Mouse (Mus musculus) cerebellum, adult 9-11 months (tissue): ENCODE results near the gene Tspan4.

ENCODE experiments used
- DNase-seq: peaks from one replicate; pipeline ENCODE4 v3.0.0; 2022

Gene Tspan4

GRCm38 (mm10) chr7:141461521-141462332, 13.3 kb upstream of the Tspan4 start:
- DNase-seq: peak; percentile 66

- DNase-seq: peak; percentile 71
Measured at GRCm38 (mm10) chr7:141462333-141462821, 12.7 kb upstream of the Tspan4 start.

- peak; percentile 52 for DNase-seq
Measured at GRCm38 (mm10) chr7:141463824-141464602, 11.0 kb upstream of the Tspan4 start.

- peak; percentile 57 for DNase-seq
Measured at GRCm38 (mm10) chr7:141464603-141465201, 10.3 kb upstream of the Tspan4 start.

GRCm38 (mm10) chr7:141465388-141466044, 9.5 kb upstream of the Tspan4 start:
- peak; percentile 68 for DNase-seq

GRCm38 (mm10) chr7:141466045-141466394, 9.0 kb upstream of the Tspan4 start:
- peak; percentile 59 for DNase-seq

- peak; percentile 75 for DNase-seq
Measured at GRCm38 (mm10) chr7:141466607-141467148, 8.4 kb upstream of the Tspan4 start.

- DNase-seq: peak; percentile 84
Measured at GRCm38 (mm10) chr7:141467230-141468030, 7.6 kb upstream of the Tspan4 start, which contains the start of gene Cd151. TSS of gene Cd151 (plus strand) at chr7:141467392.

- peak; percentile 60 for DNase-seq
Measured at GRCm38 (mm10) chr7:141468164-141468521, 6.9 kb upstream of the Tspan4 start.

- DNase-seq: peak; percentile 80
Measured at GRCm38 (mm10) chr7:141468522-141469211, 6.4 kb upstream of the Tspan4 start.

- peak; percentile 52 for DNase-seq
Measured at GRCm38 (mm10) chr7:141469352-141469751, 5.7 kb upstream of the Tspan4 start.

GRCm38 (mm10) chr7:141469901-141470636, 5.0 kb upstream of the Tspan4 start:
- DNase-seq: peak; percentile 61

GRCm38 (mm10) chr7:141470637-141470944, 4.4 kb upstream of the Tspan4 start:
- DNase-seq: no peak

GRCm38 (mm10) chr7:141471236-141471635, 3.8 kb upstream of the Tspan4 start:
- DNase-seq: no peak

GRCm38 (mm10) chr7:141472226-141472625, 2.8 kb upstream of the Tspan4 start:
- DNase-seq: no peak

GRCm38 (mm10) chr7:141472763-141473162, 2.3 kb upstream of the Tspan4 start:
- DNase-seq: no peak

GRCm38 (mm10) chr7:141474160-141474559, 880 bp upstream of the Tspan4 start:
- DNase-seq: no peak

- DNase-seq: no peak
Measured at GRCm38 (mm10) chr7:141475805-141476158, 742 bp downstream of the Tspan4 start.

- peak; percentile 81 for DNase-seq
Measured at GRCm38 (mm10) chr7:141476226-141476980, 1.4 kb downstream of the Tspan4 start.

- DNase-seq: peak; percentile 58
Measured at GRCm38 (mm10) chr7:141476981-141477370, 1.9 kb downstream of the Tspan4 start.
